Mouse (Mus musculus) bone marrow, adult 2 months (tissue): Measurements from ENCODE around the gene Cdyl. TPM values are rescaled to one million over a fixed set of nuclear protein-coding genes. Genes with fewer than 3 reads are reported as not detected.

Experiments
- H3K27ac ChIP-seq: fragments of 200-500 bp; 2 replicates; pipeline ENCODE4 v1.5.1; 2012; ENCODE audit warnings: low read depth, mild to moderate bottlenecking, control low read depth, inconsistent platforms, low read length; ENCODE audit not compliant: control insufficient read depth, poor library complexity, insufficient read depth
- H3K4me1 ChIP-seq: fragments of 200-500 bp; 2 replicates; pipeline ENCODE4 v1.6.1; 2011; ENCODE audit warnings: low read length; ENCODE audit not compliant: control insufficient read depth, insufficient read depth
- H3K4me3 ChIP-seq: fragments of 200-500 bp; replicated peaks from 2 replicates; pipeline ENCODE3; 2011; ENCODE audit warnings: mild to moderate bottlenecking, low read depth, low read length, control low read depth; ENCODE audit not compliant: control insufficient read depth
- CTCF ChIP-seq: fragments of 200-500 bp; IDR thresholded peaks from 2 replicates; pipeline ENCODE4 v1.5.1; 2011; ENCODE audit warnings: low read length, control low read depth; ENCODE audit not compliant: control insufficient read depth, insufficient read depth
- POLR2A ChIP-seq: fragments of 200-500 bp; IDR thresholded peaks from 2 replicates; pipeline ENCODE4 v1.6.1; 2011; ENCODE audit warnings: low read depth, mild to moderate bottlenecking, control low read depth, low read length, borderline replicate concordance; ENCODE audit not compliant: control insufficient read depth
- WGBS: fragments of 180-500 bp; shearing (Covaris S2); methylation state at CpG from one replicate; pipeline ENCODE4 v1.1.7; 2018; 5-methylcytosine and 5-hydroxymethylcytosine counted together
- polyA plus RNA-seq: library from polyadenylated mRNA; stranded (reverse); fragments of >200 nt; gene quantifications from 2 replicates; pipeline ENCODE4 v1.2.4, GENCODE M21; 2011; ENCODE audit warnings: low replicate concordance; ENCODE audit not compliant: missing spikeins, insufficient read depth, insufficient read length

Cdyl gene
- polyA plus RNA-seq, 1 experiment, result 20.5 TPM

GRCm38 (mm10) chr13:35800270-35800669, 140.6 kb downstream of the Cdyl start:
- WGBS, result 79% methylated on average over 7 of the region's 7 CpGs
- Histone ChIP-seq H3K27ac (no peak overlapping the region), H3K4me1 (peaks cover 8% of the 10 kb centered on the region), H3K4me3 (no peak overlapping the region)
- TF ChIP-seq POLR2A (no peak), CTCF (no peak)

DNA sequence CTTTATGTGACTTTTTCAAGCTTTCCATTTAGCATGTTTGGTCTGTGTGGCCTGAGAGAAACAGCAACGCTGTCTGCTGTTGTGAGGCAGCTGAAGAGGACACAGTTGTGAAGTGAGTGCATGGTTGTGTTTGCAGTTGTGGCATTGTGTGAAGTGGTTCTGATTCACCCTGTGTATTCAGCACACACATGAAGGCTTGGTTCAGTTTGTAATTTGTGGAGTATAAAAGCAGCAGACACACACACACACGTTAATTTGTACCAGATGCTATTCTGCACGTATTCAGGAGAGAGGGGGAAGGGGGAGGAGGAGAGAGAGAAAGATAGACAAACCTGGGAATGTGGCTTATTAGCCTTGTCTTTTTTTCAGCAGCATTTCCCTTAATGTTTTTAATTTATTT, 146.1 kb downstream of the Cdyl start:
- 90% methylated on average over 3 of the region's 3 CpGs for WGBS
- Histone ChIP-seq H3K4me3 (no peak overlapping the region), H3K27ac (no peak overlapping the region), H3K4me1 (peaks cover 1% of the 10 kb centered on the region; the same call in 1 of the 2 replicates)
- TF ChIP-seq CTCF, result no peak

DNA sequence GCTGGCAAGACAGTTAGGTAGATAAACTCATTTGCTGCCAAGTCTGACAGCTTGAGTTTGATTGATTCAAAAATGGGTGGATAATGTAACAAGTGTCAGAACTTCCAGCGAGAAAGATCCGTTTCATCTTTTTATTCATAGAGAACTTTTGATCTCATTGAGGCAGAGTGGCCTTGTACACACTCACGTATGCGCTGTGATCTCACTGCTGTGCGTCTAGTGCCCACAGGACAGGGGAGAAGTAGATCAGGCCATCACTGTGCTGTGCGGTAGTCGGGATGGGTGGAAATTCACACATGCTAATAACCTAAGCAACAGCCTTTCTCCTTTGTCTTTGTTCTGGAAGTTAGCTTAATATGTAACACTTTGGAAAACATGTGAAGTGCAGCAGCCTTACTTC, 146.5 kb downstream of the Cdyl start:
- no peak for TF ChIP-seq POLR2A
- no peak for TF ChIP-seq CTCF
- WGBS, result 91% methylated on average over 7 of the region's 7 CpGs
- no peak overlapping the region for H3K27ac ChIP-seq
- H3K4me3 ChIP-seq, result no peak overlapping the region
- peaks cover 1% of the 10 kb centered on the region; the same call in 1 of the 2 replicates for H3K4me1 ChIP-seq

DNA sequence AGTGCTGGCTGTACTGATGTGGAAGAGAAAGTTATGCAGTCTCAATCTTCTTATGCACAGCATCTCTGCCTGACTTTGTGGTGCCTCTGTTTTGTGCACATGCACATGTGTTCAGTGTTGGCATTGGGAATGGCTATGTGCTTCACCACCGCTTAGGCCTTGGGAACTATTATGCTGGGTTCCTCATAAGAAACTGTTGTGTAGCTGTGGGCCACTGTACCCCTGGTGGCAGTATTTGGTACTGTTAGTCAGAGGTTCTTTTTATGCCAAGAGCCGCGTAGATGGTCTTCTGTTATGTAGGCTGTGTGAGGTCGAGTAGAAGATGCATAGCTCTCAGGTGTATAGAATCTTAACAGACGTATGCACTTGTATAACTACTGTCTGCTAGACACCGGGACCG, 147.4 kb downstream of the Cdyl start:
- WGBS, result 94% methylated on average over 7 of the region's 7 CpGs
- no peak overlapping the region for H3K27ac ChIP-seq
- TF ChIP-seq CTCF, result no peak
- no peak for TF ChIP-seq POLR2A
- no peak overlapping the region for H3K4me3 ChIP-seq
- H3K4me1 ChIP-seq, result peaks cover 1% of the 10 kb centered on the region; the same call in 1 of the 2 replicates

GRCm38 (mm10) chr13:35807525-35807924, 147.9 kb downstream of the Cdyl start:
- WGBS, result 80% methylated on average over 4 of the region's 4 CpGs
- TF ChIP-seq POLR2A, result no peak
- no peak for TF ChIP-seq CTCF
- Histone ChIP-seq H3K4me3 (no peak overlapping the region), H3K4me1 (peaks cover 1% of the 10 kb centered on the region; the same call in 1 of the 2 replicates), H3K27ac (no peak overlapping the region)

- H3K4me3 ChIP-seq, result no peak overlapping the region
- H3K27ac ChIP-seq, result no peak overlapping the region
- TF ChIP-seq POLR2A (no peak), CTCF (no peak)
- 79% methylated on average over 8 of the region's 8 CpGs for WGBS
- H3K4me1 ChIP-seq, result peaks cover 1% of the 10 kb centered on the region; the same call in 1 of the 2 replicates
Observed at GRCm38 (mm10) chr13:35807940-35808339, 148.3 kb downstream of the Cdyl start.

GRCm38 (mm10) chr13:35809252-35810159, 149.9 kb downstream of the Cdyl start:
- 61% methylated on average over 5 of the region's 5 CpGs for WGBS
- Histone ChIP-seq H3K4me1 (peaks cover 1% of the 10 kb centered on the region; the same call in 1 of the 2 replicates), H3K27ac (no peak overlapping the region; the same call in 1 of the 2 replicates), H3K4me3 (no peak overlapping the region)
- TF ChIP-seq CTCF (no peak), POLR2A (no peak)

- 68% methylated on average over 6 of the region's 6 CpGs for WGBS
- Histone ChIP-seq H3K27ac (no peak overlapping the region), H3K4me3 (no peak overlapping the region), H3K4me1 (peaks cover 1% of the 10 kb centered on the region; the same call in 1 of the 2 replicates)
- TF ChIP-seq CTCF (no peak), POLR2A (no peak)
Observed at GRCm38 (mm10) chr13:35810160-35810537, 150.5 kb downstream of the Cdyl start.
